In genomic region chr10:61215658-61216057, GRCm38 (mm10) we compare ENCODE assay signal across 1 mouse cellular context.
TF ChIP-seq lines count a peak whose summit lies in the region.

No protein-coding gene starts in this region.

TF ChIP-seq in MEL, 35 proteins besides CTCF, POLR2A, EP300 and RAD21:
- TF ChIP-seq MYC (IDR thresholded peaks at IDR 0.05; ENCODE audit: low read depth, low read length) (no peak), SMC3 (IDR thresholded peaks at IDR 0.05; ENCODE audit: low read depth, low read length) (peak; percentile 11; the same call in 1 of the 2 replicates)
